Mouse (Mus musculus) left cerebral cortex, adult 9 months (tissue): ENCODE measurements around the gene Lrrn1.

Source experiments
- DNase-seq, 2 experiments: peaks; one replicate each; pipeline ENCODE4 v3.0.0; 2022; ENCODE audit warnings: low spot score in 2 of 2

The Lrrn1 gene

DNA sequence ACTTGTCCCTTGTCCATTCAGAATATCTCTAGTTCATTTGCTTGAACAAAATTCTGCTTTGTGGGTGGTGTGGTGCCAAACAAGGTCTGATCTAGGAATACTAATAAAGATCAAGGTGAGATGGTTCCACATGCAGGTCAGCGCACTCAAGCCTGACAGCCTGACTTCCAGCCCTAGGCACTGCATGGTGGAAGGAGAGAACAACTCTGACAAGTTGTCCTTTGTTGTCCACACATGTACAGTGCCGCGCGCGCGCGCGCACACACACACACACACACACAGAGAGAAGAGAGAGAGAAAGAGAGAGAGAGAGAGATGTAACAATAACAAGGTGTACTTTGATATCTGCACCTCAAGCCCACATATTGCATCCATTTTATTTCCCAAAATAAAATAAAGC lies 47.7 kb downstream of the Lrrn1 start:
- no peak for DNase-seq

DNA sequence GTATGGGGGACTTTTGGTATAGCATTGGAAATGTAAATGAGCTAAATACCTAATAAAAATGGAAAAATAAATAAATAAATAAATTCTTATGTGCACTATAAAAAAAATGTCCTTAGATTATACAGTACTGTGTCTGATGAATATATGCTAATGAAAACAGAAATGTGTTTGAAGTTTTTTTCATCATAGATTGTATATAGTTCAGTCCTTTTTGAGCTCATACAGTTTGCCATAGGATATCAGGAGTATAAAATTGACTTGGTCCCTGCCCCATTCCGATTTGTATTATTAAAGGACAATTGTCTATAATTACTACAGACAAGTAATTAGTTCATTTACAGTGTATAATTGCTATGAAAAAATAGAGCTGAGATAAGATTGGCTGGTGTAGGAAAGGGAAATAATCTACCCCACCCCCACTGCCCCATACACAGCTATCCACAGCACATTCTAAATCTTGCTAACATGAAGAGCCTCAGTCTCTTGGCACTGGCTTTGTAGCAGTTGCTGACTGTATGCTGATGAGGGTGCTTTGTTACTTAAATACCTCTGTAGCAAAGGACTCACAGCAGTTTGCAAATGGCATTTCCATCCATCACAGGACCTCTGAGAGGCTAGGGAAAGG lies 54.3 kb downstream of the Lrrn1 start:
- no peak for DNase-seq

DNA sequence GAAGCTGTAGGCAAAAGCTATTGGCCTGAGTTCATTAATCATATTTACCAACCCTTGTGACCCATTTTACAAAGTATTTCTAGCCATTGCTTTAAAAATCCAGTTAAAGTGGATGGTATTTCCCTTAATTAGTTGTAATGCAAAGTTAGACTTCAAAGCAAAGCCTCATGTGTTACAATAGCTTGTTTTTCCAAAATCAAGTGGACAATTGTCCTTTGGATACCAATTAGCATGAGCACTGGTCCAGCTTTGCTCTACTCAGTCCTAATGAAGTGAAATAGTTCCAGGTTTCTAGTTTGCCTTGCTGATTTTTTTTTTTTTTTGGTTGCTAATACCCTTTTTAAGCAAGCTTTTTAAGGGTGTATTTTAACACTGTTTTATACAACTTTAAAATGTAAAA lies 75.6 kb downstream of the Lrrn1 start:
- no peak for DNase-seq

DNA sequence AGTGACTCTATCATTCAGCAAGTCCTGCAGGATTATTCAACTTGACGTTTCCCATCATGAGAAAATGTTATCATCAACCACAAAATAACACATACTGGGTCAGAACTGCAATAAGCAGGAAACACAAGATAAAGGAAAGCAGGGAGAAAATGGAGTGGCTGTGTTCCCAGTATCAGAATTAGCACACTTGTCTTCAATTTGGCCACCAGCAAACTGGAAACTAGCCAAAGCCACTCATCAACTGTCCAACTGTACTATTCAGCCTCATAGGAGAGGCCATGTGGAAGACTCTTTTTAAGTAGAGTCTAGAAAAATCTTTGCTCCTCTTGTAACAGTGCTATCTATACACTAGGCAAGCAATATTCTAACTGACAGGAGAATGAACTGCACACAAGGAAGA lies 84.7 kb downstream of the Lrrn1 start:
- no peak for DNase-seq
